Mouse (Mus musculus): Measurements from ENCODE around the gene Gm9944. TPM values are rescaled to one million over a fixed set of nuclear protein-coding genes. Genes with fewer than 3 reads are reported as not detected.

The Gm9944 gene
- polyA plus RNA-seq, 1 experiment, result not detected

DNA sequence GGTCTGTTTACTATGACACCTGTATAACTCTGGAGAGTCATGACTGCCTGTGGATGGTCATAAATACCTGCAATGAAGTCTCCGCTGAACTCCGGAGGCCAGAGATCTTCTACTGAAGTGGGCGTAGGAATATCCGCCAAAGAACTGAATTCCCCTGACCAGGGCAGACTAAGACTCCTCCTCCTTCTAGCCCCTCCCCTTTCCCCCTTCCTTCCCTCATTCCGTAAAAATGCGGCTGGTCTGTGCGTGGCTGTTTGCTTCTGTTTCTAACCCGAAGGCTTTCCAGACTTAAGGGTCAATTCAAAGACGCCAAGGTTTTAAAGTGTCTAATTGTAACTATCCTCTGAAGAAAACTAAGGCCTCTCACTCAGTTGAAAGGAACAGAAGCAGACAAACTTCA, 44.8 kb downstream of the Gm9944 start, which contains the start of gene Pramef12:
Gene Pramef12, minus strand, starts transcription at position 175 of the 400 bp plus-strand sequence.
- Histone ChIP-seq H3K4me3 (ENCODE audit: control insufficient read depth, insufficient read depth, low read length) (no peak within 1 kb of the TSS), H3K36me3 (ENCODE audit: control insufficient read depth, insufficient read depth, low read length) (no peaks in the 10 kb centered on the region), H3K4me1 (replicated peaks; ENCODE audit: control insufficient read depth, insufficient read depth, low read length) (0 out of 2 replicates have a peak, but pooled peaks cover 3% of the 10 kb centered on the region), H3K27ac (ENCODE audit: control insufficient read depth, insufficient read depth, low read length) (no peak within 1 kb of the TSS), H3K27me3 (ENCODE audit: control insufficient read depth, insufficient read depth, low read length) (no peaks in the 10 kb centered on the region)
- DNase-seq, result no peak
- WGBS, result 94% methylated on average over 9 of the region's 9 CpGs
- TF ChIP-seq CTCF (IDR thresholded peaks at IDR 0.05; ENCODE audit: borderline replicate concordance, control insufficient read depth, extremely low read depth, insufficient read depth, low read length, poor library complexity) (no peak), POLR2A (IDR thresholded peaks at IDR 0.05; ENCODE audit: control insufficient read depth, extremely low read depth, insufficient read depth, low read length, poor library complexity) (no peak)

DNA sequence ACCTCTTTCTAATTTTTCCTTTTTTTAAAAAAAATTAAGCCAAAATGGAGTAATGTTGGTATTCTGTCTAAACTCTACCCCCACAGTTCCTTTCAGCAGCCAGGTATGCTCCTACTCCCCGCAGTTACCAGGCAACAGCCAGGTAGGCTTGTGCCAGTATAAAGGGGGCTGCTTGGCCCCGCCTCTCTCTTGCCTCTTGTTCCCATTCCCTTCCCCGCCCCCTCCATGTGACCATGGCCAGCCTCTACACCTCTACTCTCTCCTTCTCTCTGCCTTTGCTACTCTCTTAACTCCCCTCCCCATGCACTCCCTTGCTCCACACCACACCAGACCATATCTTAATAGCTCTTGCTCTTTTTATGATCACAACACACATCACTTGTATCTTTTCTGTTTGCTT, 46.9 kb downstream of the Gm9944 start:
- Histone ChIP-seq H3K27ac (ENCODE audit: control insufficient read depth, insufficient read depth, low read length) (no peak overlapping the region), H3K4me3 (ENCODE audit: control insufficient read depth, insufficient read depth, low read length) (no peak overlapping the region), H3K4me1 (replicated peaks; ENCODE audit: control insufficient read depth, insufficient read depth, low read length) (0 out of 2 replicates have a peak, but pooled peaks cover 3% of the 10 kb centered on the region), H3K27me3 (ENCODE audit: control insufficient read depth, insufficient read depth, low read length) (no peaks in the 10 kb centered on the region), H3K36me3 (ENCODE audit: control insufficient read depth, insufficient read depth, low read length) (no peaks in the 10 kb centered on the region)
- no peak for DNase-seq
- WGBS, result 97% methylated on average over 3 of the region's 3 CpGs
- TF ChIP-seq CTCF (IDR thresholded peaks at IDR 0.05; ENCODE audit: borderline replicate concordance, control insufficient read depth, extremely low read depth, insufficient read depth, low read length, poor library complexity), result no peak

DNA sequence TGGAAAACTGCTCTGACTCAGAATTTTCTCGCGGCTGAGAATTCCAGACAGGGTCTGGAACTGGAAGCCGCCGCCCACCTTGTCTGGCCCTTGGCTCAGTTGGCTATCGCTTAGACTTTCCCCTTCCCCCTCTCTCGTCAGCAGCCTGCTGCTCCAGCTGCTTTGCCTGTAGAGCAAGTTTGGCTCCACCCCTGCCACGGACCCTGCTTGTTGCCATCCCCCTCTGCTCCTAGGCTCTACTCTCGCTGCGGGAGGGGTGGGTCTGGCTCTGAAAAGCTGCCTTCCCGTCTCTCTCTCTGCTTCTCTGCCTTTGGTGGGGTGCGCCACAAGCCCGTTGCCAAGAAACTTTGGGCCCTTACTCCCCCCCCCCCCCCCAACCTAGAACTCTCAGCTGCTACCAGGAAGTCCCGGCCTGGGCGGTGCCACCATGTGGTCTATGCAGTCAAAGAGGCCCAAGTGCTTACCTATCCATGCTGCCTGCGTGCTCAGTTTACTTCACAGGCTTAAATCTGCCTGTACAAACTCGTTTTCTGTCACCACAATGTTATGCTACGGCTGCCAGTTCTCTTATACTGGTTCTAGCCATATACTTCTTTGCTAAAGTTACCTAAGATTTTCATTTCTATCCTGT, 48.5 kb downstream of the Gm9944 start:
- H3K4me1 ChIP-seq (replicated peaks; ENCODE audit: control insufficient read depth, insufficient read depth, low read length), result 0 out of 2 replicates have a peak, but pooled peaks cover 3% of the 10 kb centered on the region
- 5% methylated on average over 17 of the region's 17 CpGs for WGBS
- no peak for TF ChIP-seq POLR2A (IDR thresholded peaks at IDR 0.05; ENCODE audit: control insufficient read depth, extremely low read depth, insufficient read depth, low read length, poor library complexity)
- TF ChIP-seq CTCF (IDR thresholded peaks at IDR 0.05; ENCODE audit: borderline replicate concordance, control insufficient read depth, extremely low read depth, insufficient read depth, low read length, poor library complexity), result no peak
- no peaks in the 10 kb centered on the region for H3K36me3 ChIP-seq (ENCODE audit: control insufficient read depth, insufficient read depth, low read length)
- H3K27ac ChIP-seq (ENCODE audit: control insufficient read depth, insufficient read depth, low read length), result no peak overlapping the region
- DNase-seq, result no peak
- no peak overlapping the region; the same call in 1 of the 2 replicates for H3K4me3 ChIP-seq (ENCODE audit: control insufficient read depth, insufficient read depth, low read length)
- H3K27me3 ChIP-seq (ENCODE audit: control insufficient read depth, insufficient read depth, low read length), result no peaks in the 10 kb centered on the region

Other genes with a start within 250 kb of the Gm9944 start
- not detected in 2 replicates for gene C87977, start 240.0 kb downstream of the Gm9944 start, polyA plus RNA-seq (2012; rRNA removed)
- gene Pramel5, start 172.8 kb downstream of the Gm9944 start, polyA plus RNA-seq (2012; rRNA removed), result not detected in 2 replicates
- gene Gm13128, start 123.1 kb downstream of the Gm9944 start, polyA plus RNA-seq (2012; rRNA removed), result not detected in 2 replicates
- gene Gm13119, start 95.4 kb downstream of the Gm9944 start, polyA plus RNA-seq (2012; rRNA removed), result not detected in 2 replicates
- gene Pramef20, start 75.4 kb downstream of the Gm9944 start, polyA plus RNA-seq (2012; rRNA removed), result not detected in 2 replicates
- gene Pramef12, start 44.9 kb downstream of the Gm9944 start, polyA plus RNA-seq (2012; rRNA removed), result 0.08 and 0.55 TPM in 2 replicates
- gene 1700012P22Rik, start 14.5 kb downstream of the Gm9944 start, polyA plus RNA-seq (2012; rRNA removed), result 0.18 TPM in 1 of 2 replicates, not detected in the other
- gene Aadacl3, start 10.4 kb upstream of the Gm9944 start, polyA plus RNA-seq (2012; rRNA removed), result not detected in 2 replicates
- gene 9430007A20Rik, start 66.5 kb upstream of the Gm9944 start, polyA plus RNA-seq (2012; rRNA removed), result 0.09 TPM in 1 of 2 replicates, not detected in the other
- gene Gm13124, start 111.8 kb upstream of the Gm9944 start, polyA plus RNA-seq (2012; rRNA removed), result not detected in 2 replicates
- not detected in 2 replicates for gene Aadacl4, start 160.4 kb upstream of the Gm9944 start, polyA plus RNA-seq (2012; rRNA removed)
- not detected in 2 replicates for gene Gm436, start 233.1 kb upstream of the Gm9944 start, polyA plus RNA-seq (2012; rRNA removed)